Mouse (Mus musculus) C2C12 (cell line): Measurements from ENCODE around the gene Grb7. TPM values are rescaled to one million over a fixed set of nuclear protein-coding genes. Genes with fewer than 3 reads are reported as not detected.

Experiments used
- H3K27me3 ChIP-seq: one replicate; pipeline ENCODE4 v1.6.1; 2011; ENCODE audit not compliant: control insufficient read depth, insufficient read depth, insufficient read length
- H3K36me3 ChIP-seq: one replicate; pipeline ENCODE4 v1.6.1; 2011; ENCODE audit not compliant: control insufficient read depth, insufficient read depth
- H3K4me3 ChIP-seq: one replicate; pipeline ENCODE4 v1.5.1; 2011; ENCODE audit warnings: mild to moderate bottlenecking, control low read depth; ENCODE audit not compliant: poor library complexity, insufficient read depth, severe bottlenecking
- H3K79me2 ChIP-seq: one replicate; pipeline ENCODE4 v1.6.1; 2011; ENCODE audit not compliant: control insufficient read depth, insufficient read depth
- H3K79me3 ChIP-seq: one replicate; pipeline ENCODE4 v1.6.1; 2011; ENCODE audit warnings: low read depth, control low read depth
- H3ac ChIP-seq: one replicate; pipeline ENCODE3; 2011; ENCODE audit warnings: low read depth; ENCODE audit not compliant: control insufficient read depth, insufficient read length
- CEBPB ChIP-seq: IDR thresholded peaks from one replicate; pipeline ENCODE4 v1.6.1; 2011; ENCODE audit warnings: low read depth, mild to moderate bottlenecking, control low read depth, moderate library complexity
- CTCF ChIP-seq: IDR thresholded peaks from one replicate; pipeline ENCODE4 v1.5.1; 2011; ENCODE audit not compliant: control insufficient read depth, insufficient read depth, insufficient read length
- FOSL1 ChIP-seq: IDR thresholded peaks from one replicate; pipeline ENCODE4 v1.8.0; 2011; ENCODE audit warnings: mild to moderate bottlenecking, low read length; ENCODE audit not compliant: poor library complexity, insufficient read depth, severe bottlenecking
- MAX ChIP-seq: IDR thresholded peaks from one replicate; pipeline ENCODE4 v1.6.1; 2011; ENCODE audit warnings: mild to moderate bottlenecking, control low read depth
- MYOD1 ChIP-seq: IDR thresholded peaks from one replicate; pipeline ENCODE4 v1.6.1; 2011; ENCODE audit warnings: low read depth; ENCODE audit not compliant: control insufficient read depth, insufficient read length
- MYOG ChIP-seq: IDR thresholded peaks from one replicate; pipeline ENCODE4 v1.6.1; 2011; ENCODE audit not compliant: control insufficient read depth, insufficient read length; ENCODE audit errors: extremely low read depth
- USF1 ChIP-seq: IDR thresholded peaks from one replicate; pipeline ENCODE4 v1.6.1; 2011; ENCODE audit warnings: low read depth, mild to moderate bottlenecking, control low read depth, moderate library complexity
- polyA plus RNA-seq: library from polyadenylated mRNA; unstranded; fragments of >200 nt; fragmentation: generic; extraction: Trizol; gene quantifications from one replicate; pipeline ENCODE4 v1.2.1, GENCODE M21; 2012; ENCODE audit warnings: missing spikeins

Gene Grb7
- polyA plus RNA-seq, 1 experiment, result not detected

- peaks cover 17% of the 10 kb centered on the region for H3K79me3 ChIP-seq
- TF ChIP-seq CEBPB (no peak), MAX (no peak), FOSL1 (no peak), USF1 (no peak), CTCF (no peak), MYOG (no peak), MYOD1 (no peak)
- H3ac ChIP-seq, result no peak overlapping the region
- peaks cover 16% of the 10 kb centered on the region for H3K36me3 ChIP-seq
- H3K27me3 ChIP-seq, result no peaks in the 10 kb centered on the region
- H3K79me2 ChIP-seq, result peaks cover 39% of the 10 kb centered on the region
- no peak overlapping the region for H3K4me3 ChIP-seq
Observed at GRCm38 (mm10) chr11:98418273-98418672, 27.9 kb upstream of the Grb7 start.

GRCm38 (mm10) chr11:98418939-98419547 lies 27.2 kb upstream of the Grb7 start:
- peaks cover 17% of the 10 kb centered on the region for H3K36me3 ChIP-seq
- H3K79me3 ChIP-seq, result peaks cover 17% of the 10 kb centered on the region
- H3K4me3 ChIP-seq, result no peak overlapping the region
- TF ChIP-seq CTCF, result no peak
- peaks cover 31% of the 10 kb centered on the region for H3K79me2 ChIP-seq
- H3K27me3 ChIP-seq, result no peaks in the 10 kb centered on the region
- no peak overlapping the region for H3ac ChIP-seq

GRCm38 (mm10) chr11:98426592-98426991 lies 19.6 kb upstream of the Grb7 start:
- Histone ChIP-seq H3K27me3 (no peaks in the 10 kb centered on the region), H3K36me3 (peaks cover 42% of the 10 kb centered on the region), H3K4me3 (no peak overlapping the region), H3K79me2 (no peaks in the 10 kb centered on the region), H3K79me3 (no peaks in the 10 kb centered on the region), H3ac (no peak overlapping the region)
- TF ChIP-seq MYOD1, result no peak
- TF ChIP-seq USF1, result no peak
- no peak for TF ChIP-seq MYOG
- no peak for TF ChIP-seq CEBPB
- no peak for TF ChIP-seq CTCF
- no peak for TF ChIP-seq FOSL1
- no peak for TF ChIP-seq MAX

- Histone ChIP-seq H3ac (no peak overlapping the region), H3K79me3 (no peaks in the 10 kb centered on the region), H3K4me3 (no peak overlapping the region), H3K79me2 (no peaks in the 10 kb centered on the region), H3K27me3 (no peaks in the 10 kb centered on the region), H3K36me3 (peaks cover 46% of the 10 kb centered on the region)
- TF ChIP-seq FOSL1, result no peak
- no peak for TF ChIP-seq MYOG
- no peak for TF ChIP-seq USF1
- TF ChIP-seq MYOD1, result no peak
- no peak for TF ChIP-seq MAX
- TF ChIP-seq CEBPB, result no peak
- TF ChIP-seq CTCF, result no peak
Observed at GRCm38 (mm10) chr11:98428436-98428835, 17.8 kb upstream of the Grb7 start.

GRCm38 (mm10) chr11:98431743-98432502 lies 14.3 kb upstream of the Grb7 start:
- peaks cover 57% of the 10 kb centered on the region for H3K36me3 ChIP-seq
- H3K79me2 ChIP-seq, result no peaks in the 10 kb centered on the region
- H3ac ChIP-seq, result no peak overlapping the region
- no peak overlapping the region for H3K4me3 ChIP-seq
- H3K79me3 ChIP-seq, result no peaks in the 10 kb centered on the region
- no peak for TF ChIP-seq CEBPB
- no peak for TF ChIP-seq FOSL1
- no peak for TF ChIP-seq CTCF
- no peak for TF ChIP-seq MYOG
- TF ChIP-seq USF1, result no peak
- no peak for TF ChIP-seq MAX
- no peaks in the 10 kb centered on the region for H3K27me3 ChIP-seq

- Histone ChIP-seq H3K27me3 (no peaks in the 10 kb centered on the region), H3K36me3 (peaks cover 33% of the 10 kb centered on the region), H3K79me3 (no peaks in the 10 kb centered on the region), H3ac (no peak overlapping the region), H3K4me3 (no peak overlapping the region), H3K79me2 (no peaks in the 10 kb centered on the region)
- TF ChIP-seq MYOG (no peak), USF1 (no peak), MAX (no peak), CEBPB (no peak), MYOD1 (no peak)
Observed at GRCm38 (mm10) chr11:98435723-98436122, 10.5 kb upstream of the Grb7 start.
